Comparison of ENCODE assay signal across 14 mouse cellular contexts in genomic region chr1:179196422-179196821, GRCm38 (mm10).
DNase-seq lines count a peak whose midpoint lies in the region; ATAC-seq and TF ChIP-seq lines count a peak whose summit lies in the region.
"Had no signal": no experiment of that assay in that cellular context is flagged by ENCODE, and none has a peak within 500 bp of the region (broad histone marks: within the 10 kb centered on the region; RNA-seq: fewer than 3 reads in every experiment).

No protein-coding gene starts in this region.

- dilution Hi-C loops in CH12.LX (cut with MboI; ENCODE audit: extremely low pct_ligation_motif_present, extremely low pct_unique_long_range_greater_than_20kb, low sequenced_read_pairs) = no loop called here

- no peak overlapping the region for H3K4me3 ChIP-seq in kidney, postnatal 0 days (replicated peaks; ENCODE audit: low read depth, low read length)
- H3K4me3 ChIP-seq in kidney, embryonic 16.5 days (ENCODE audit: low read length) = no peak overlapping the region
- no peak overlapping the region for H3K4me3 ChIP-seq in CH12.LX (replicated peaks in 1 of 3; ENCODE audit: low read depth in 2 of 3, low read length in 2 of 3, poor library complexity in 1 of 3)
- no peak overlapping the region for H3K4me3 ChIP-seq in liver, postnatal 0 days (ENCODE audit: low read depth, low read length)
- H3K4me3 ChIP-seq: forebrain, embryonic 12.5 days; hindbrain, embryonic 12.5 days had no signal

- H3K27ac ChIP-seq in kidney, postnatal 0 days = no peak overlapping the region
- H3K27ac ChIP-seq in kidney, embryonic 16.5 days (ENCODE audit: low read length) = no peak overlapping the region
- H3K27ac ChIP-seq in CH12.LX (ENCODE audit: insufficient read depth, low read depth) = no peak overlapping the region
- H3K27ac ChIP-seq in liver, postnatal 0 days (ENCODE audit: low read depth) = no peak overlapping the region
- H3K27ac ChIP-seq: forebrain, embryonic 12.5 days; hindbrain, embryonic 12.5 days had no signal

- TF ChIP-seq CTCF in kidney, postnatal 0 days (IDR thresholded peaks at IDR 0.05; ENCODE audit: low read depth) = peak; percentile 59
- TF ChIP-seq CTCF in CH12.LX (conservative IDR thresholded peaks at IDR 0.05 in 1 of 2, IDR thresholded peaks at IDR 0.05 in 1 of 2; ENCODE audit: low read depth in 2 of 2, low read length in 2 of 2) = peak in 1 of 2 experiments; percentile 53; a peak in 2 of 4 replicates
- TF ChIP-seq CTCF in liver, postnatal 0 days (IDR thresholded peaks at IDR 0.05; ENCODE audit: low read depth) = peak; percentile 33; the same call in 1 of the 2 replicates

- no peak for TF ChIP-seq POLR2A in CH12.LX (IDR thresholded peaks at IDR 0.05; ENCODE audit: low read depth, low read length)

- H3K27me3 ChIP-seq in kidney, postnatal 0 days (ENCODE audit: insufficient read depth, low read length) = no peaks in the 10 kb centered on the region
- no peaks in the 10 kb centered on the region for H3K27me3 ChIP-seq in kidney, embryonic 16.5 days (ENCODE audit: insufficient read depth, low read length)
- no peaks in the 10 kb centered on the region for H3K27me3 ChIP-seq in CH12.LX (replicated peaks)
- no peaks in the 10 kb centered on the region for H3K27me3 ChIP-seq in liver, postnatal 0 days (ENCODE audit: insufficient read depth, low read length)
- H3K27me3 ChIP-seq: forebrain, embryonic 12.5 days; hindbrain, embryonic 12.5 days had no signal

- H3K36me3 ChIP-seq in kidney, postnatal 0 days (ENCODE audit: insufficient read depth, low read length) = no peaks in the 10 kb centered on the region
- H3K36me3 ChIP-seq in kidney, embryonic 16.5 days (ENCODE audit: insufficient read depth, low read length) = no peaks in the 10 kb centered on the region
- H3K36me3 ChIP-seq in CH12.LX (replicated peaks in 1 of 2; ENCODE audit: control insufficient read depth in 1 of 2, insufficient read depth in 1 of 2, low read length in 1 of 2) = no peaks in the 10 kb centered on the region
- no peaks in the 10 kb centered on the region for H3K36me3 ChIP-seq in liver, postnatal 0 days (replicated peaks; ENCODE audit: insufficient read depth, low read length)
- H3K36me3 ChIP-seq: forebrain, embryonic 12.5 days; hindbrain, embryonic 12.5 days had no signal

- H3K9ac ChIP-seq in kidney, postnatal 0 days (ENCODE audit: low read depth, low read length) = no peak overlapping the region
- H3K9ac ChIP-seq in kidney, embryonic 16.5 days (replicated peaks; ENCODE audit: low read length) = no peak overlapping the region
- no peak overlapping the region for H3K9ac ChIP-seq in CH12.LX (ENCODE audit: insufficient read depth, low read depth)
- H3K9ac ChIP-seq in liver, postnatal 0 days (replicated peaks) = no peak overlapping the region
- H3K9ac ChIP-seq: forebrain, embryonic 12.5 days; hindbrain, embryonic 12.5 days had no signal

- H3K79me2 ChIP-seq in CH12.LX (replicated peaks; ENCODE audit: control insufficient read depth, extremely low read depth, insufficient read depth, poor library complexity, severe bottlenecking) = no peaks in the 10 kb centered on the region

- no peak for DNase-seq in kidney, postnatal 0 days (ENCODE audit: low spot score)
- DNase-seq in CH12.LX (ENCODE audit: extremely low read depth) = no peak
- DNase-seq in NIH3T3 (ENCODE audit: low read depth) = peak; percentile 13
- DNase-seq in liver, postnatal 0 days = no peak
- DNase-seq in spleen, postnatal 36 days (ENCODE audit: low spot score in 2 of 2) = no peak
- no peak for DNase-seq in Muller cell, postnatal 12 days (ENCODE audit: inconsistent ontology term)
- DNase-seq in gastrocnemius, adult 8-10 months (ENCODE audit: low spot score in 2 of 2) = no peak
- DNase-seq: cerebellum, adult 2 months; gastrocnemius, postnatal 10 days; right cerebral cortex, postnatal 14 days had no signal

- in situ Hi-C loops in CH12.LX (cut with MboI; ENCODE audit: low pct_ligation_motif_present, low pct_unique_long_range_greater_than_20kb, low sequenced_read_pairs) = no loop called here

- TF ChIP-seq RAD21 in CH12.LX (IDR thresholded peaks at IDR 0.05; ENCODE audit: low read depth, low read length) = peak; percentile 37

- H3K4me1 ChIP-seq in kidney, postnatal 0 days (replicated peaks; ENCODE audit: insufficient read depth, low read length) = 0 out of 2 replicates have a peak, but pooled peaks cover 8% of the 10 kb centered on the region
- peaks cover 28% of the 10 kb centered on the region for H3K4me1 ChIP-seq in kidney, embryonic 16.5 days (ENCODE audit: insufficient read depth, low read length)
- no peaks in the 10 kb centered on the region for H3K4me1 ChIP-seq in CH12.LX (ENCODE audit: control insufficient read depth in 1 of 2, insufficient read depth in 2 of 2)
- H3K4me1 ChIP-seq in liver, postnatal 0 days (ENCODE audit: insufficient read depth) = no peaks in the 10 kb centered on the region

- H3K9me3 ChIP-seq in kidney, postnatal 0 days (replicated peaks; ENCODE audit: low read length) = no peaks in the 10 kb centered on the region
- H3K9me3 ChIP-seq in kidney, embryonic 16.5 days (ENCODE audit: low read length) = no peaks in the 10 kb centered on the region
- H3K9me3 ChIP-seq in CH12.LX (replicated peaks; ENCODE audit: low read length) = no peaks in the 10 kb centered on the region
- H3K9me3 ChIP-seq in liver, postnatal 0 days (ENCODE audit: low read length) = no peaks in the 10 kb centered on the region
- H3K9me3 ChIP-seq: forebrain, embryonic 12.5 days; hindbrain, embryonic 12.5 days had no signal

- TF ChIP-seq EP300 in CH12.LX (IDR thresholded peaks at IDR 0.05; ENCODE audit: low read length) = no peak
- no peak for TF ChIP-seq EP300 in liver, postnatal 0 days (IDR thresholded peaks at IDR 0.05; ENCODE audit: low read depth)

- no peak for ATAC-seq in kidney, postnatal 0 days (replicated peaks; ENCODE audit: low FRiP score, low read depth)
- no peak for ATAC-seq in kidney, embryonic 16.5 days (ENCODE audit: low FRiP score, low TSS enrichment)
- ATAC-seq in liver, postnatal 0 days = no peak
- ATAC-seq: midbrain, embryonic 16.5 days had no signal

- no peak overlapping the region for H3K4me2 ChIP-seq in kidney, postnatal 0 days (ENCODE audit: low read length)
- H3K4me2 ChIP-seq in kidney, embryonic 16.5 days (replicated peaks; ENCODE audit: low read depth, low read length) = no peak overlapping the region
- no peak overlapping the region for H3K4me2 ChIP-seq in CH12.LX (ENCODE audit: insufficient read depth, low read depth, poor library complexity, severe bottlenecking)
- H3K4me2 ChIP-seq in liver, postnatal 0 days (ENCODE audit: low read depth, low read length) = no peak overlapping the region
- H3K4me2 ChIP-seq: forebrain, embryonic 12.5 days; hindbrain, embryonic 12.5 days had no signal

TF ChIP-seq in CH12.LX, 34 proteins besides CTCF, POLR2A, EP300 and RAD21:
- TF ChIP-seq MEF2A (IDR thresholded peaks at IDR 0.05; ENCODE audit: borderline replicate concordance, low read depth, low read length) (no peak), SMC3 (IDR thresholded peaks at IDR 0.05; ENCODE audit: low read depth, low read length) (peak; percentile 46)
TF ChIP-seq in CH12.LX: peak in this region for 1.
